Mouse (Mus musculus) embryonic fibroblast, embryonic 13.5 days (primary cell): ENCODE data around the gene Ret.

Experiments used
- CTCF ChIP-seq: IDR thresholded peaks from 2 replicates; pipeline ENCODE4 v1.5.1; 2011; ENCODE audit warnings: mild to moderate bottlenecking, control low read depth, low read length, moderate library complexity, borderline replicate concordance; ENCODE audit not compliant: insufficient read depth
- POLR2A ChIP-seq: IDR thresholded peaks from 2 replicates; pipeline ENCODE4 v1.6.1; 2011; ENCODE audit warnings: low read depth, mild to moderate bottlenecking, control low read depth, low read length, moderate library complexity

DNA sequence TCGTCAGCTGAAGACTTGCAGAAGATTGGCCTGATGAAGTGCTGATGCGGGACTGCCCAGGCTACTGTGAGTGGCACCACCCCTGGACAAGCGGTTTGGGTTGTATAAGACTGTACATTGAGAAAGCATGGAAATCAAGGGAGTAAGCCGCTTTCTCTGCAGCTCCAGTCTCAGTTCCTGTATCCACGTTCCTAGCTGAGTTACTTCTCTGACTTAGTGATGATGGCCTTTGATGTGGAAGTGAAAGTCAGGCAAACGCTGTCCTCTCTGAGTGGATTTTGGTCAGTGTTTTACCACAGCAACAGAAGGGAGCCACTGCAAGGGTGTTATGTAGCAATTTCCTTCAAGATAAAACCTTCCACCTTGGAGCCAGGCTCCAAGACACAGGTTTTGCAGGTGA lies 56.6 kb downstream of the Ret start:
- TF ChIP-seq POLR2A (no peak), CTCF (no peak)
